ENCODE assay signal across 17 mouse cellular contexts in genomic region chr1:60416724-60417123, GRCm38 (mm10). TPM values are rescaled to one million over a fixed set of nuclear protein-coding genes. Genes with fewer than 3 reads are reported as not detected.
DNase-seq lines count a peak whose midpoint lies in the region; ATAC-seq and TF ChIP-seq lines count a peak whose summit lies in the region.
"Had no signal": no experiment of that assay in that cellular context is flagged by ENCODE, and none has a peak within 500 bp of the region (broad histone marks: within the 10 kb centered on the region; RNA-seq: fewer than 3 reads in every experiment).

No protein-coding gene starts in this region.

- no peak overlapping the region for H3K4me2 ChIP-seq in kidney, postnatal 0 days (ENCODE audit: low read length)
- peak overlapping the region; percentile 58 for H3K4me2 ChIP-seq in myocyte (ENCODE audit: low read depth)
- H3K4me2 ChIP-seq: heart, embryonic 13.5 days had no signal

- H3K9me3 ChIP-seq in kidney, postnatal 0 days (replicated peaks; ENCODE audit: low read length): no peaks in the 10 kb centered on the region

- DNase-seq in kidney, postnatal 0 days (ENCODE audit: low spot score): peak; percentile 59
- no peak for DNase-seq in kidney, adult 18-20 months
- DNase-seq in thymus, adult 2 months: peak; percentile 23
- DNase-seq in thymus, postnatal 4 days: no peak
- DNase-seq in brain, adult 2 months (ENCODE audit: low read depth, low spot score): peak; percentile 36
- no peak for DNase-seq in ovary, postnatal 10 days (ENCODE audit: low spot score)
- no peak for DNase-seq in adipocyte (ENCODE audit: low spot score)
- DNase-seq: adrenal gland, adult 2 months; forebrain, postnatal 0 days; gastrocnemius, postnatal 25 days; kidney, postnatal 4 days; right cerebral cortex, postnatal 14 days had no signal

- no peak for TF ChIP-seq POLR2A in thymus, adult 2 months (IDR thresholded peaks at IDR 0.05; ENCODE audit: control insufficient read depth, extremely low read depth, insufficient read depth, low read length, poor library complexity)
- no peak for TF ChIP-seq POLR2A in myocyte (IDR thresholded peaks at IDR 0.05; ENCODE audit: insufficient read length, low read depth)

- WGBS in kidney, postnatal 0 days: 40% methylated on average over 3 of the region's 3 CpGs
- 8% methylated on average over 3 of the region's 3 CpGs for WGBS in thymus, adult 2 months

- H3K27ac ChIP-seq in kidney, postnatal 0 days: no peak overlapping the region
- no peak overlapping the region for H3K27ac ChIP-seq in thymus, adult 2 months (ENCODE audit: control insufficient read depth, insufficient read depth, low read length)
- H3K27ac ChIP-seq: heart, embryonic 13.5 days; hindbrain, embryonic 10.5 days had no signal

- H3ac ChIP-seq in myocyte (ENCODE audit: control insufficient read depth, insufficient read length): no peak overlapping the region

- no peak overlapping the region for H3K9ac ChIP-seq in kidney, postnatal 0 days (ENCODE audit: low read depth, low read length)
- H3K9ac ChIP-seq: forebrain, postnatal 0 days; heart, embryonic 13.5 days had no signal

- no peak overlapping the region for H3K4me3 ChIP-seq in kidney, postnatal 0 days (replicated peaks; ENCODE audit: low read depth, low read length)
- no peak overlapping the region for H3K4me3 ChIP-seq in thymus, adult 2 months (ENCODE audit: control insufficient read depth, insufficient read depth, low read length)
- no peak overlapping the region for H3K4me3 ChIP-seq in myocyte
- H3K4me3 ChIP-seq: heart, embryonic 13.5 days; hindbrain, embryonic 10.5 days had no signal

- ATAC-seq in kidney, postnatal 0 days (replicated peaks; ENCODE audit: low FRiP score, low read depth): no peak
- ATAC-seq: forebrain, postnatal 0 days; intestine, postnatal 0 days; Patski had no signal

- no peaks in the 10 kb centered on the region for H3K27me3 ChIP-seq in kidney, postnatal 0 days (ENCODE audit: insufficient read depth, low read length)
- no peaks in the 10 kb centered on the region for H3K27me3 ChIP-seq in thymus, adult 2 months (ENCODE audit: control insufficient read depth, insufficient read depth, low read length)
- no peaks in the 10 kb centered on the region for H3K27me3 ChIP-seq in myocyte (ENCODE audit: control insufficient read depth, insufficient read depth, insufficient read length)
- H3K27me3 ChIP-seq: heart, embryonic 13.5 days; Patski had no signal

- H3K4me1 ChIP-seq in kidney, postnatal 0 days (replicated peaks; ENCODE audit: insufficient read depth, low read length): peaks cover 7% of the 10 kb centered on the region; the same call in 1 of the 2 replicates
- H3K4me1 ChIP-seq in thymus, adult 2 months (replicated peaks; ENCODE audit: control insufficient read depth, insufficient read depth, low read length): no peaks in the 10 kb centered on the region

- H3K79me2 ChIP-seq in myocyte (ENCODE audit: control insufficient read depth, insufficient read depth): peaks cover 39% of the 10 kb centered on the region

- no peak for TF ChIP-seq CTCF in kidney, postnatal 0 days (IDR thresholded peaks at IDR 0.05; ENCODE audit: low read depth)
- TF ChIP-seq CTCF in thymus, adult 2 months (IDR thresholded peaks at IDR 0.05; ENCODE audit: borderline replicate concordance, control insufficient read depth, extremely low read depth, insufficient read depth, low read length, poor library complexity): no peak

- no peaks in the 10 kb centered on the region for H3K36me3 ChIP-seq in kidney, postnatal 0 days (ENCODE audit: insufficient read depth, low read length)
- H3K36me3 ChIP-seq in thymus, adult 2 months (ENCODE audit: control insufficient read depth, insufficient read depth, low read length): no peaks in the 10 kb centered on the region
- no peaks in the 10 kb centered on the region for H3K36me3 ChIP-seq in myocyte (ENCODE audit: control insufficient read depth, insufficient read depth)

TF ChIP-seq in myocyte, 11 proteins besides CTCF, POLR2A, EP300 and RAD21:
- no peak for TF ChIP-seq POLR2AphosphoS2 (IDR thresholded peaks at IDR 0.05; ENCODE audit: insufficient read length, low read depth)
- no peak for TF ChIP-seq E2F4 (IDR thresholded peaks at IDR 0.05; ENCODE audit: insufficient read depth)
- TF ChIP-seq REST (IDR thresholded peaks at IDR 0.05; ENCODE audit: insufficient read depth, insufficient read length): no peak
- TF ChIP-seq USF1 (IDR thresholded peaks at IDR 0.05; ENCODE audit: low read depth): no peak
- TF ChIP-seq MAX (IDR thresholded peaks at IDR 0.05; ENCODE audit: low read depth): no peak
- TF ChIP-seq TCF12 (IDR thresholded peaks at IDR 0.05; ENCODE audit: insufficient read depth, poor library complexity, severe bottlenecking): no peak
- TF ChIP-seq TCF3 (IDR thresholded peaks at IDR 0.05; ENCODE audit: insufficient read length, low read depth): no peak
- no peak for TF ChIP-seq MYOD1 (IDR thresholded peaks at IDR 0.05; ENCODE audit: control insufficient read depth in 1 of 3, insufficient read length in 2 of 3, low read depth in 2 of 3)
- TF ChIP-seq SRF (IDR thresholded peaks at IDR 0.05; ENCODE audit: control insufficient read depth, insufficient read length, low read depth): no peak
- TF ChIP-seq MYOG (IDR thresholded peaks at IDR 0.05; ENCODE audit: control insufficient read depth in 1 of 3, insufficient read depth in 1 of 3, insufficient read length in 2 of 3, low read depth in 2 of 3): no peak
- no peak for TF ChIP-seq CEBPB (IDR thresholded peaks at IDR 0.05; ENCODE audit: insufficient read depth, poor library complexity, severe bottlenecking)

RNA-seq across cellular contexts. Expression of gene Abi2, which starts 7.3 kb away (rescaled TPM):
- 22.1 and 22.7 TPM in 2 replicates for polyA plus RNA-seq in kidney, postnatal 0 days (2015; fragmentation: Nextera tagmentation; extraction: Ambion mirVana)
- 4.5 and 6.0 TPM in 2 replicates for polyA plus RNA-seq in thymus, adult 2 months (2012; rRNA removed)
- 6.7 TPM for polyA plus RNA-seq in myocyte (2012; fragmentation: generic; extraction: Trizol)

Comparison
In these comparisons a context has a peak if more than half of its experiments do, and no peak if none do; other contexts are left out.
1. DNase-seq: peak in kidney, postnatal 0 days (single experiment), thymus, adult 2 months (single experiment) and brain, adult 2 months (single experiment); none in kidney, adult 18-20 months (single experiment), thymus, postnatal 4 days (single experiment), ovary, postnatal 10 days (single experiment) and adipocyte (single experiment).